Mouse (Mus musculus) brain, embryonic 14.5 days (tissue): ENCODE measurements around the gene Gga3.

Source experiments
- CTCF ChIP-seq: fragments of 200-500 bp; IDR thresholded peaks from 2 replicates; pipeline ENCODE4 v1.5.1; 2012; ENCODE audit warnings: inconsistent platforms, mild to moderate bottlenecking, moderate library complexity, borderline replicate concordance; ENCODE audit not compliant: insufficient read depth, insufficient read length; ENCODE audit errors: extremely low read depth
- POLR2A ChIP-seq: fragments of 200-500 bp; IDR thresholded peaks from 2 replicates; pipeline ENCODE4 v1.6.1; 2012; ENCODE audit warnings: mild to moderate bottlenecking, inconsistent platforms, borderline replicate concordance; ENCODE audit not compliant: poor library complexity, insufficient read depth, insufficient read length, severe bottlenecking; ENCODE audit errors: extremely low read depth

DNA sequence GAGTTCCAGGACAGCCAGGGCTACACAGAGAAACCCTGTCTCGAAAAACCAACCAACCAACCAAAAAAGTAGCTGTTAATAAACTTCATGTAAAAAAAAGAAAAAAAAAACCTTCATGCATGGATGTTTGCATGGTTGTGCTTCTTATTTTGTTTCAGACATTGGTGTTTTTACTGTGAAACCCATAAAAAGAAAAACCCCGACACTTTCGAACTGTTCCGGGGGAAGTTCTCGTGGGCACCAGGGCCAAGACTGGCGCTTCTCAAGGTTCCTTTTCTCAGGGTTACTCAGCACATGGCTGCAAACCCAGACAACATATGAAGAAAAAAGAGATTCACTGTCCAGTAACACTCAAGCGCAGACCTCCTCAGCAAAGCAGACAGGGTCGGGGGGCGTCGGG is 29.0 kb upstream of the Gga3 start:
- TF ChIP-seq POLR2A (no peak), CTCF (no peak)
